Mouse (Mus musculus) cerebellum, adult 9-10 months (tissue): ENCODE measurements around the gene Pecam1.
"Not testable (repeated sequence)": the region's sequence is repeated elsewhere in the genome, so short reads cannot be mapped to it uniquely, and the experiment has no call there.

Experiments used
- DNase-seq: peaks from one replicate; pipeline ENCODE4 v3.0.0; 2022

The Pecam1 gene

GRCm38 (mm10) chr11:106728402-106729366 lies 21.7 kb downstream of the Pecam1 start:
- no peak for DNase-seq

DNA sequence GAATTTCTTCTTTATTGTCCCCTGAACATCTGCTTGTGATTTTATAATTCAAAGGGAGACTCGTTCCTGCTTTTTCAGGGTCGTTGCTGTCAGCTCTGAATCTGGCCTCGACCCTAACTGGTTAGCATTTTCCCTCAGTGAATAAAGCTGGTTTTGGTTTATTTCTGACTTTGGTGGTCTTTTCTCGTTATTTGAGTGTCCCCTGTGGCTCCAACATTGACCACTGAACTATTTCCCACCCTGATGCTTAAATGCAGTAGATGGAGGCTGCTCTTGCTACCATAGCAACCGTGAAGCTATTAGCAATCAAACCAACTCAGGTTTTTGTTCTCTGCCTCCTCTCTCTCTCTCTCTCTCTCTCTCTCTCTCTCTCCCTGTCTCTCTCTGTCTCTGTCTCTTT lies 22.5 kb downstream of the Pecam1 start:
- no peak for DNase-seq

GRCm38 (mm10) chr11:106724916-106725235 lies 25.6 kb downstream of the Pecam1 start:
- not testable (repeated sequence) for DNase-seq

GRCm38 (mm10) chr11:106724176-106724915 lies 26.1 kb downstream of the Pecam1 start:
- no peak for DNase-seq

- peak; percentile 12 for DNase-seq
Observed at GRCm38 (mm10) chr11:106723611-106724125, 26.8 kb downstream of the Pecam1 start.

DNA sequence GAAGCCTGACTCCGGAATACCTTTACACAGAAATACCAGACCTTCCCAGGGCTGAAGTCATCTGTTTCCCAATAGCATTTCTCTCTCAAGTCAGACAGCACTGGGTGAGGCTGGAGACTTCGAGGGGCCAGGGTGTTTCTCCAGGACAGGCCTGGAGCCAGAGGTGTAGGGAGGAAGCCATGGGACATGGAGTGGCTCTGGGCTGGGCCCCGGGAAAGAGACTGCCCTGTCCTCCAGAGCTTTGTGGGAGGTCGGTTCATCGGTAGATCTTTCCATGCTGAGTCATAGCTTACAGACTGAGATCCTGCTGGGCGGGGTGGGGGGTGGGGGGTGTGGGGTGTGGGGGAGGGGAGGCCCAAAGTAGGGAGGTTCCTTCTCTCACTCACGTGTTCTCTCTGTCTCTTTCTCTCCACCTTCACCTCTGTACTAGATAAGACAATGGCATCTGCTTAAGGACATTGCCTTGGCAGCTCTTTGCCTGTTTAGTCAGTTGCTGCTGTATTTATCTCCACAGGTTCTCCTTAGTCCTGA lies 27.5 kb downstream of the Pecam1 start:
- DNase-seq, result no peak

DNA sequence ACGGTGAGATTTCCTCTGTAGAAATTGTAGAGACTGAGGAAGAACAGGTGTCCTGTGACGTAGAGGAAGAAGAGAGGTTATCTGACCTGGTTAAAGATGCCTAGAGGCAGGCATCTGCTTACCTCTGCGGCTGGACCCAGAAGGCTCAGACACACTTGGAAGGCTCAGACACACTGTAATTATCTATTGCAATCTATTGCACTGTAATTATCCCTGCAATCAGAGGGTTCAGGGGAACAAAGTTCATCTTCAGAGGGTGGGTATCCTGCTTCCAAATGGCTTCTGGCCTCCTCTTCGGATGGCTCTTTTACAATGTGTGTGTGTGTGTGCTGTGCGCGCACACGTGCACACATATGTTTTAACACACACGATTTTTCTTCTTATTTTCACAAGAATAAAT lies 30.0 kb downstream of the Pecam1 start:
- DNase-seq, result no peak

GRCm38 (mm10) chr11:106716568-106716967 lies 33.9 kb downstream of the Pecam1 start:
- DNase-seq, result no peak

GRCm38 (mm10) chr11:106715066-106715465 lies 35.4 kb downstream of the Pecam1 start:
- no peak for DNase-seq

GRCm38 (mm10) chr11:106710789-106711188 lies 39.6 kb downstream of the Pecam1 start:
- DNase-seq, result no peak

- DNase-seq, result no peak
Observed at GRCm38 (mm10) chr11:106709227-106709985, 41.0 kb downstream of the Pecam1 start.

DNA sequence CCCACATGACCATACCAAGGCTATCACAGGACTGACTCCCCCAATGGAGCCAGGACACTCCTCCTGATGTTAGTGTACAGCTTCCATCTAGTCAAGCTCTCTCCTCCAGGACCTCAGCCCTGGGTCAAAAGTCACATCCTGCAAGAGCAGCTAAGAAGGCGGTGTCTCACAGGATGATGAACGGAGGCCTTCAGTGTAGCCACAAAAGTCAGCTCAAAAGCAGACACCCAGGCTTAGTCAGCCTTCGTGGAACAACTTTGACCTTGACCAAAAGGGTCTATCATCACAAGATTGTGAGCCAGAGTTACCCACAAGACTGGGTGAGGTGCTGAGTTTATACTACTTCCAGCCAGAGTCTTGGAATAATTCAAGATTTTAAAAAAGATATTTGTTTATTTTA lies 42.6 kb downstream of the Pecam1 start:
- no peak for DNase-seq

DNA sequence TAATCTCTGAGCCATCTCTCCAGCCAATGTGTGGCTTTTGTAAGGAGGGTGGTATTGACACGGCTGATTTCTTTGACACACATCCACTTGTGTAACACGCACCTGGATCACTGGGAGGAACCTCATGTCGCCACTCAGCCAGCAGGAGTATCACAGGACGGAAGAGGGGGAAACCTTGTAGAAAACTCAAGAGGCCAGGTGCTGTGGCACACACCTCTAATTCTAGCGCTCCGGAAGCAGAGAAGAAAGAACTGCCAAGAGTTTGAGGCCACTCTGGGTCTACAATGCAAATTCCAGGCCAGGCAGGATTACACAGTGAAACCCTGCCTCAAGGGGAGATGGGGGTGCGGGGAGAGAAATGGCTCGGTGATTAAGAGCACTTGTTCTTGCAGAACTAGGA lies 43.3 kb downstream of the Pecam1 start:
- DNase-seq, result no peak

- DNase-seq, result no peak
Observed at GRCm38 (mm10) chr11:106706212-106706611, 44.2 kb downstream of the Pecam1 start.

DNA sequence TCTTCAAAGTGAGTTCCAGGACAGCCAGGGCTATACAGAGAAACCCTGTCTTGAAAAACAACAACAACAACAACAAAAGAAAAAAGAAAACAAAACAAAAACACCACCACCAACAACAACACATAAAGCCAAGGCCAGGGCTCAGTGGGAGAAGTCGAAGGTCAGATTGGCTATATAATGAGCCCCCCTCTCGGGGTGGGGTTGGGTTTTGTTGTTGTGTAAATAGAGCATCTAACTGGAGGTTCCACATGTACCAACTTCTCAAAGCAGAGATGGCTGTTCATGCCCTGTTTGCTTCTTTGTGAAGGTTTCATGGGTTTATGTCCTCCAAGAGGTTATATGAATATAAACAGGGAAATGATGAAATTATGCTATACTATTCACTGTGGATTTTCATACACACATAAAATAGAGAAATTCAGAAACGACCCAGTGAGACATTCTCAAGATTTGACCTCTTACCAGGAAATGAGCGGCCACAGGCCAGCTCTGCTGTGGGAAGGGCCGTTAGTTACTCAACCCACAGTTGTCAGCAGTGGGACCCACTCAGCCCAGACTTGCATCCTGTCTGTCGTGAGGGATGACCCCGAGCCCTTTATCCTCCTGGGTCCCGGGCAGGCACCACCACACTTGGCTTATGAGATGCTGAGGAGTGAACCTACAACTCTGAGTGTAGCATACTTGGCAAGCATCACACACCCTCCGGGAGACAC lies 45.9 kb downstream of the Pecam1 start:
- no peak for DNase-seq

GRCm38 (mm10) chr11:106703931-106704330 lies 46.5 kb downstream of the Pecam1 start:
- DNase-seq, result no peak

DNA sequence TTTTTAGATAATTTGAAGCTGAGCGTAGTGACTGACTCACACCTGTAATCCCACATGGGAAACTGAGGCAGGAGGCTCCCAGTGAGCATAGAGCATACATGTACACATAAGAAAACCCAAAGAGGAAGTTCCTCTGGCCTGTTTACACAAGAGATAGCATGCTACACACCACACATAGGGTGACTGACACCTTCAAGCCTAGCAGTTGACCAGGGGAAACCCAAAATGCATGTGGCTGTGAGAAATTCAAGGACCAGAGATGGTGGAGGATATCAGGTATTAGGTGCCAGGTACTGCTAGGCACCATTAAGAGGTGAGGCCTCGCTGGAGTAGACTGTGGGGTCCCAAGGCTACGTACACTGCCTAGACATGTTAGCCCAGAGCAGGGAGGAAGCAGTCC lies 47.8 kb downstream of the Pecam1 start:
- DNase-seq, result no peak

GRCm38 (mm10) chr11:106701589-106701988 lies 48.8 kb downstream of the Pecam1 start:
- no peak for DNase-seq

GRCm38 (mm10) chr11:106699083-106699482 lies 51.3 kb downstream of the Pecam1 start:
- no peak for DNase-seq

- no peak for DNase-seq
Observed at GRCm38 (mm10) chr11:106698289-106698688, 52.1 kb downstream of the Pecam1 start.

DNA sequence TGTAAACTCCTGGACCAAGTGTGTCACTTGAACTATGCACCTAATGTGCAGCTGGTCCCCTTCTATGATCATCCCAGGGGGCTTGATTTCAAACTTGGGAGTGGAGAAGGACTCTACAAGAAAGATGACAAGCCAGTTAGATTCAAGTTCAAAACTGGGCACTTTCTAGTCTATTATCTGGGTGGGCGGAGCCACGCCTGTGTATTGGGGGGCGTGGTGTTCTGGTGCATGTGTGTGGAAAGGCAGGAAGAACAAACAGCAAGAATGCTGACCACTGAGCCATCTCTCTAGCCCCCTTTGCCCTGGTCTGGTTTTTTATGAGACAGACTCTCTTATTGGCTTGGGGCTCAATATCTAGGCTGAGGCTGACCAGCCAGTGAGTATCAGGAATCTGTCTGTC lies 54.5 kb downstream of the Pecam1 start:
- no peak for DNase-seq

DNA sequence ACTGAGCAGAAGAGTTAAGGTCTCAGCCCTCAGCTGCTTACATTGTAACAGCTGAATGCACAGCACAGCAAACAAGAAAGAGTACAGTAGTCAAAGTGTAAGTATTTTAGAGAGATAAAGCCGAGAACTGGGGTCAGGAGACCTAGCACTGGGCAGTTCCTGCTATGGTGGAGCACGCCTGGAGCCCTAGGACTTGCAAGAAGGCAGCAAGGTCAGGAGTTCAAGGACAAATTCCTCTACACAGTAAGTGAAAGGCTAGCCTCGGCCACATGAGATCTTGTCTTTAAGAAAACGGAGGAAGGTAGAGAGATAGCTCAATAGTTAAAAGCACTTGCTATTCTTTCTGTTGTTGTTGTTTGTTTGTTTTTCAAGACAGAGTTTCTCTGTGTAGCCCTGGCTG lies 57.5 kb downstream of the Pecam1 start:
- no peak for DNase-seq
